Mouse (Mus musculus) small intestine, adult 2 months (tissue): ENCODE results near the gene Ccm2.

ENCODE experiments used
- CTCF ChIP-seq: fragments of 200-500 bp; IDR thresholded peaks from 2 replicates; pipeline ENCODE4 v1.5.1; 2012; ENCODE audit warnings: low read depth, mild to moderate bottlenecking, control low read depth, inconsistent platforms, low read length, moderate library complexity, mixed read lengths; ENCODE audit not compliant: insufficient replicate concordance, insufficient read length; ENCODE audit errors: extremely low read depth
- POLR2A ChIP-seq: fragments of 200-500 bp; IDR thresholded peaks from 2 replicates; pipeline ENCODE4 v1.6.1; 2012; ENCODE audit warnings: low read depth, mild to moderate bottlenecking, control low read depth, inconsistent platforms, low read length, moderate library complexity

DNA sequence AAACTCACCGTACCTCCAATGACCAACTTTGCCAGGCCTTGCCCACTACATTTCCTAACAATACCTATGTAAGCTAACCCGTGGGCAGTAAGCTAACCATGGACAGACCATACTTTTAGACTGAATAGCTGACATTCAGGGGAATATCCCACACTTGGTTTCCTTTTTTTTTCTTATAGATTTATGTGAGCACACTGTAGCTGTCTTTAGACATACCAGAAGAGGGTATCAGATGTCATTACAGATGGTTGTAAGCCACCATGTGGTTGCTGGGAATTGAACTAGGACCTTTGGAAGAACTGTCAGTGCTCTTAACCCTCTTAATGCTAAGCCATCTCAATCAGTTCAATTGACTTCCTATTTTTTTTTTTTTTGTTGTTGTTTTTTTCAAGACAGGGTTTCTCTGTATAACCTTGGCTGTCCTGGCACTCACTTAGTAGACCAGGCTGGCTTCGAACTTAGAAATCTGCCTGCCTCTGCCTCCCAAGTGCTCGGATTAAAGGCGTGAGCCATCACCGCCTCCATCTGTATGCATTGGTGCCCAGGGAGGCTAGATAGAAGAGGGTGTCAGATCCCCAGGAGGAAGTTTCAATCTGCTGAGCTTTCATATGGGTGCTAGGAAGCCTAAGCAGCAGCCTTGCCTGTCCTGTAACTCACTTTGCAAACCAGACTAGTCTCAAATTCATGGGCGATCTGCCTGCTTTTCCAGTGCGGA lies 22.4 kb upstream of the Ccm2 start:
- TF ChIP-seq CTCF (no peak), POLR2A (no peak)
